Mouse (Mus musculus) cerebellum, adult 2 months (tissue): ENCODE data around the gene Mrpl14.

Source experiments
- CTCF ChIP-seq: fragments of 200-500 bp; IDR thresholded peaks from 2 replicates; pipeline ENCODE4 v1.5.1; 2011; ENCODE audit warnings: low read depth, mild to moderate bottlenecking, control low read depth, low read length, moderate library complexity, borderline replicate concordance; ENCODE audit not compliant: insufficient read depth
- POLR2A ChIP-seq: fragments of 200-500 bp; IDR thresholded peaks from 2 replicates; pipeline ENCODE4 v1.6.1; 2011; ENCODE audit warnings: low read length, control low read depth, borderline replicate concordance; ENCODE audit not compliant: insufficient read depth

DNA sequence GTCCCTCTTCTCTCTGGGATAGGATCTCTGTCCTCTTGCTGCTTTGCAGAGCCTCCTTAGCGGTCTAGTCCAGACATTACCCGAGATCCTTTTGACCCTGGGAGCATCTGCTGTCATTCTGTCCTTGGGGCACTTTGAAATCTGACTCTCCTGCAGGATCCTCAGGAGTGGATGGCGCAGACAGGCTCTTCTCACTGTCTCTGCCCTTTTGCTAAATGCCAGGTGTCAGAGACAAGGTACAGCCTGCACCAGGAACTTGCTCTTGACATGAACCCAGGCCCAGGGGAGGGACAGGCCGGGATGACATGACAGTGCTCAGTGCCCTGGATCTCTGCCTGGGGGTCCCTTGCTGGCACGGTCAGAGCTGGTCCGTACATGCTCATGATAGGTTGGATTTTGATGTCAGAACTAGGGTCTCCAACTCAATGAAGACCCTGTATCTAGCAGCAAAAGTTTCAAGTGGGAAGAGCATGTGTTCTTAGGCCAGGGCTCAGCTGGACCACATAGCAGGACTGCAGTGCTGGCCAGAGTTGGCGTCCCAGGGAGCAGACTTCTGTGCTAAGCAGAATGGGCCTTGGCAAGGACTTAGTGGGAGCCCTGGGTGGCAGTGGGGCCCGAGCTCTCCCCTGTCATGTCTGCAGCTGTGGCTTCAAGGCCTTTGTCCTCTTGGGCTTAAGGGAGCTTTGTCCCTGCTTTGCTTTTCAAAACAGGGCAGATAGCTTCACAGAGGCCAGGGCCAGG is 42.0 kb downstream of the Mrpl14 start:
- TF ChIP-seq POLR2A (no peak), CTCF (no peak)
